Mouse (Mus musculus): ENCODE data around the gene Prex1. TPM values are rescaled to one million over a fixed set of nuclear protein-coding genes. Genes with fewer than 3 reads are reported as not detected.

The Prex1 gene
- total RNA-seq, 2 experiments from 2014 or later = 9.2 to 39.2 TPM

DNA sequence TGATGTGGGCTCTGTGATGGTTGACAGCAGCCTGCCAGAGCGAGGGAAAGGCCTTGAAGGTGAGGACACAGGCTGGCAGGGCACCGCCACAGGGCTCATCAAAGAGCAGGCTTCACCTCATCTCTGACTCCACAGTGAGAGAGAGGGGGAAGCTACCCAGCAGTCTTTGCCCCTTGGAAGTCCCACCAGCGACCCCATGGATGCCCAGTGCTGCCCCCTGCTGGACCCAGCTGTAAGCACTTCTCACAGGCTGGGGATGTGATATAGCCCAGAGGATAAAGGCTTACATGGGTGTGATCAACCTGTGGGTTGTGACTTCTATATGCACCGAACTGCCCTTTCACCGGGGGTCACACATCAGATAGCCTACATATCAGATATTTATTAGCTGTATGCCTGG lies 130.3 kb downstream of the Prex1 start:
- ATAC-seq (replicated peaks; ENCODE audit: low FRiP score, low TSS enrichment, poor library complexity, severe bottlenecking) = no peak

DNA sequence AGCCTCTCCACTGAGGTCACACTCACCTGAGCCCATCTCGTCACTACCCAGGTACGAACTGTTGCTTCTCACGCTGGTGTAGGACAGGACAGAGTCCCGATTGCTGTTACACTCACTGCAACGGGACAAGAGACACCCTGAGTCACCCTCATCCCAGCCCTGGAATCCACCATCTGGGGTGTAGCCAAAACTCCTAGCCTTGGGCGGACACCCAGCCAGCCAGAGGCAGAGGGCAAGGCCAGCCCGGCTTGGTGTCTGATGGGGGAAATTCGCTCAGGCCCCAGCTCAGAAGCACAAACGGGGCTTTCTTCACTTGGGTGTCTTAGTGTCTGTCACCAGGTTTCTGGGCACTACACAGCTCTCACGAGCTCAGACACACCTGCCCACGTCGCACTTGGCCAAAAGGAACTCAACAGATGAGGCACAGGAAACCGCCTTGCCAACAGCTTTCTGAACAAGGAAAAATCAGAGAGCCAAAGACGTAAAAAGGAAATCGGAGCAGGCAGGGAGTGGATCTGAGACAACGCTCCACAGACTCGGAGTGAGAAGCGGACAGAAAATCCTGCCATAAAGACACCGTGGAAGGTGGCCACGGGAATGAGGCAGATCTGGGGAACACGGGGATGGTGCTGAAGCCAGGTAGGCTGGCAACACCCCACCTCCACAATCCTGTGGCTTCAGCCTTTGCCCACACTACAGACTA lies 131.6 kb downstream of the Prex1 start:
- no peak for ATAC-seq (replicated peaks; ENCODE audit: low FRiP score, low TSS enrichment, poor library complexity, severe bottlenecking)

DNA sequence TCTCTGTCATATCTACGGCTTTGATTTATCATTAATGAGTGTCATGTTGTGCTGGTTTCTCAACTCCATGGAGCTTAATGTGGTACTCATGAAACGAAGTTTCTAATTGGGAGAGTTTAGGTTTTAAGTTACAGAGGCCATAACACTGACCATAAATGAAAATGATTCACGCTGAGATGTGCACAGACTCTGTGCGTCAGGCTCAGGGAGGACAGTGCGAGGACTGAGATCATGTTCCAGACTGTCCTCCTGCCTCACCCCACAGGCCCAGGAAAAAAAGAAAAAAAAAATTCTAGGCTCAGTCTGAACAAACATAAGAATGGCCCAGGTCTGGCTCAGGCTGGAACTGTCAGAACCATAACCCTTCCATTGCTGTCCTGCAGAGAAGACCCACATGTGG lies 133.8 kb downstream of the Prex1 start:
- ATAC-seq (replicated peaks; ENCODE audit: low FRiP score, low TSS enrichment, poor library complexity, severe bottlenecking) = no peak

DNA sequence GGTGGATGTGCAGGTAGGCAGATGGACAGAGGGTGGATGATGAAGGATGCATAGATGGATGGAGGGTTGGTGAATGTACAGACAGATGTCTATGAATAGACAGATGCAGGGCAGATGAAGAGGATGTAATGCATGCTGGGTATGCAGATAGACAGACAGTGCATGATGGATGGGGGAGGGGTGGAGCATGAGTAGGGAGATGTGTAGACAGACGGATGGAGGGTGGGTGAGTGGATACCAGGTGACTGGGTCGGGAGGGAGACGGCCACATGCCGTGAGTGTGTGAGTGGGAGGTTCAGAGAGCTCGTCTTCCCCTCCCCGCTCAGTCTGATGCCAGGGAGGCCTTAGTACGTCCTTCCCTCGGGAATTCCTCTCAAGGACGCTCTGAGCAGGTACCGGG lies 134.3 kb downstream of the Prex1 start:
- ATAC-seq (replicated peaks; ENCODE audit: low FRiP score, low TSS enrichment, poor library complexity, severe bottlenecking) = no peak

DNA sequence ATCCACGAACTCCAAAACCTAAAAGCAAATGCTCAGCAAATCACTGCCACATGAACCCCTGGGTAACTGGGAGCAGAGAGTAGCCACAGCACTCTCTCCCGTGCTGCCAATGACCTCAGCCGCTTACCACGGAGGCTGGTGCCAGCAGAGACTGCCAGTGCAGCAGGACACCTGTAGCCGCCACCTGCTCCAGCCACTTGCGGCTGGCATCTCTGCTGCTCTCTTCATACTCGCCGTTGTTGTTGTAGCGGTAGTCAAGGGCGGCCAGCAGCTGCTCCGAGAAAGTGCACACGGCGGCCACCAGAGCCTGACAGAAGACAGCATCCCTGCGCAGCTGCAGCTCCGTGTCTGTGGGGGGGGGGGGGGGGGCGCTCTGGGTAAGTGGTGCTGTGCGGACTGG lies 138.2 kb downstream of the Prex1 start:
- ATAC-seq (replicated peaks; ENCODE audit: low FRiP score, low TSS enrichment, poor library complexity, severe bottlenecking) = no peak

DNA sequence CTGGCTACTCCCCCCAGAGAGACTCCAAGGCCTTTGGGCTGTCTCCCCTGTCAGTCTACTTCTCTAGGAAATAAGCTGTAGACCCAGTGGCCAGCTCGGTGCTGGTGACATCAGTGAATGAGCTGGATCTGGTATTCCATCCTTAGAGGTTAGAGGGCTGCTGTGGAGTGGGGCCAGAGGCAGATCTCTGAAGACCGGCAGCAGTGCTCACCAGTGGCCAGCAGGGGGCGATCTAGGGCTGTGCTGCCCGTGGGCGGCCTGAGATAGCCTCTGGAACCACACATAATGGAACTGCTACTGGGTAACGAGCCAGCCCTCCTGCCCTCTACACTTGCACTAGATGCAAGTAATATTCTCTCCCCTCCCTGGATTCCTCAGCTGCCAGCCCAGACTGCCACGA lies 138.7 kb downstream of the Prex1 start:
- ATAC-seq (replicated peaks; ENCODE audit: low FRiP score, low TSS enrichment, poor library complexity, severe bottlenecking) = peak; percentile 60

DNA sequence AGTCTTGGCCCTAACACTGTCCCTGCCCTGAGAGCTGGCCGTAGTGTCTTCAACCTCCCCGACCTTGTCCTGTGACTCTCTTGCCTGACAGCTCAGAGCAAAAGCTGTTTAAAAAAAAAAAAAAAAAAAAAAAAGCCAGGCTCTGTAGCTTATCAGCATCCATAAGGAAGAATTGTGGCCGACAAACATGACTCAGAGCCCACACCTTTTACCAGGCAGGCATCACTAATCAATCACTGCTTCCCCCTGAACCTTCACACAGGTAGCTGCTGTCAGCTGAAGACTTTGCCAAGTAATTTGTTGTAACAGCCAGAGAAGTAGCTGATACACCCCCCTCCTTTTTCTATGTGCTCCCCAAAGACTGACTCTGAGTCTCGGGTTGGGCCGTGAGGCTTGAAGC lies 140.0 kb downstream of the Prex1 start:
- ATAC-seq (replicated peaks; ENCODE audit: low FRiP score, low TSS enrichment, poor library complexity, severe bottlenecking) = no peak

DNA sequence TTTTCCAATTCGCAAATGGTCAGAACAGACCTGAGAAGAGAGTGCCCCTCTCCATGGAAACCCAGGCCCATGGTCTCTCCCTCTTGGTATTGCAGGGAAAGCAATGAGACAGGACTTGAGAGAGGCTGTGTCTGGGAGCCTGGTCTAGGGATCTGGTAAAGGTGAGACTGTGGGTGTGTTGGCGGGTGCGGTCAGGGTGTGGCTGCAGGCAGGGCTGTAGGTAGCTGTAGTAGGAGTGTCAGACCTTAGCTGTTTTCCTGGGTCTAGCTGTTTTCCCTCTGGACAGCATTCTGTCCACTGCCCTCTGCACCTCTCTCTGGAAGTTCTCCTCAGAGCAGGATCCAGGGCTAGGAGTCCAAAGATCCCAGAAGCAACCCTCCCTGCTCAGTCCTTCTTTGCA lies 141.3 kb downstream of the Prex1 start:
- ATAC-seq (replicated peaks; ENCODE audit: low FRiP score, low TSS enrichment, poor library complexity, severe bottlenecking) = no peak

DNA sequence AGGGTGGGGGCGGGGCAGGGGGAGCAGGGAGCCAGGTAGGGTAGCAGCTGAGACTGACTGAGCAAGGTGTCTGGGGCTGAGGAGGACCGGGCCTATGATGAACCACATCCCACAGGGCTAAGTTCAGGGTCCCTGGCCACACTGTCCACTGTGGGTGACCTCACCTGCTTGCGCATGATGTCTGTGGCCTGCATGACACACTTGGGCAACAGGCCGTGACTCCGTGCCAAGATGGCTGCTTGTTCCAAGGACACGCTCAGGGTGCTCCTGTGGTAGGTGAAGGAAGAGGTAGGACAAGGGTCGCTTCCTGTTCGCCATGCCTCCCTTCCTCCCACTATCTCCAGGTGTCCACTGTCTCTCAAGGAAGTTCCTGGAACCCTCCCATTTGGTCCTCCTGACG lies 144.4 kb downstream of the Prex1 start:
- no peak for ATAC-seq (replicated peaks; ENCODE audit: low FRiP score, low TSS enrichment, poor library complexity, severe bottlenecking)

DNA sequence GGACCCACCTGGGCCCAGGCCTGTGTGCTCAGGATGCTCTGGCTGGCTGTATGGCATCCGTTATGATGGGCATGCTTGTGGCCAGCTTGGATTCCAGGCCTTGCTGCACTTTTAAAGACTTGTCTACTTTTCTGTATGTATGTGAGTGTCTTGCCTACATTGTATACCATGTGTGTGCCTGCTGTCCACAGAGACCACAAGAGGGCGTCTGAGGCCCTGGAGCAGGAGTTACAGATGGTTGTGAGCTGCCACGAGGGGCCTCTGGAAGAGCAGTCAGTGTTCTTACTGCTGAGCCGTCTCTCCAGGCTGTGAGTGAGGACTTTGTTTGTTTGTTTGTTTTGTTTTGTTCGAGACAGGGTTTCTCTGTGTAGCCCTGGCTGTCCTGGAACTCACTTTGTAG lies 148.1 kb downstream of the Prex1 start:
- ATAC-seq (replicated peaks; ENCODE audit: low FRiP score, low TSS enrichment, poor library complexity, severe bottlenecking) = no peak

DNA sequence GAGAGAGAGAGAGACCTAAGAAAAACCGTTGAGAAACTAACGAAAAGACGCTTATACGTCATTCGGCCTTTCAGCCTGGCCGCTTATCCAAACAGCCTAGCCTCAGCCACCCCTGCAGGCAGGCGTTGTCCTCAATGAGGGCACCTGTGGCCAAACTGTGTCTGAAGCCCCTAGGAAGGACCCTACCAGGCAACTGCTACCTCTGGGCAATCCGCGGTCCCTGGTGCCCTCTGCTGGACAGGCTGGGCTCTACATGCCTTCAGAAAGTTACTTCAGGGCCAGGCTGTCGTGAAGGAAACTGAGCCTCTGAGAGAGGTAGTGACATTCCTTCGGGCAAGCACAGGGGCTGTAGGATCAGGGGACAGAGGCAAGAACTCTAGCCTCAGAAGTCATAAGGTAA lies 149.2 kb downstream of the Prex1 start:
- peak; percentile 76 for ATAC-seq (replicated peaks; ENCODE audit: low FRiP score, low TSS enrichment, poor library complexity, severe bottlenecking)

DNA sequence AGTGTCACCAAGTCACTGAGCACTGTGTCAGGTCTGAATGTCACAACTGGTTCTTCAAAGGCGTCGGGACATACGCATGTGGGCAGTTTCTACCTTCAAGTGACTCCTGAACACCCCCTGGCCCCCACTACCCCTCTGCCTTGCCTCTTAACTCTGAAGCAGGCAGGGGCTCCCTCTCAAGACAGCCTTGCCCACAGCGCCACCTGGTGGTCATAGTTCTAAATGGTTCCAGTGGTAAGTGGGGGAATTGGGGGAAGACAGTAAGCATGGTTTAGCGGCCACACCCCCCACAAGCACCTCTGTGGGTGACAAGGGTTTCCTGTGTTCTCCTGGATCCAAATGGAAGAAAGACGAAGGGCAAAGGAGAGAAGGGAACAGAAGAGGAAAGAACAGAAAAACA lies 149.7 kb downstream of the Prex1 start:
- peak; percentile 64 for ATAC-seq (replicated peaks; ENCODE audit: low FRiP score, low TSS enrichment, poor library complexity, severe bottlenecking)

DNA sequence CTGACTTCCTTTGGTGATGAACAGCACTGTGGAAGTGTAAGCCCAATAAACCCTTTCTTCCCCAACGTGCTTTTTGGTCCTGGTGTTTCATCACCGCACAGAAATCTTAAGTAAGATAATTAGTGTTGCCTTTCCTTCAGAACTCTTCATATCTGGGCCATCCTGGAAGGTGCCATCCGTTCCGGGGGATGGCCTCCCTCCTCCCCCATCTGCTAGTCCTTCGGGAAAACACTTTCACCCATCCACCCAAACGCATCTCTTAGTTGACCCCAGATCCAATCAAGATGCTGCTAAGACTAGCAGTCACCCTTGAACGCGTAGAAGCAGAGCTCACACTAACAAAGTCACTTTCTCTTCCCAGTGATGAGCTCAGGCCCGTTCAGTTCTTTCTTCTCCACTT lies 150.6 kb downstream of the Prex1 start:
- no peak for ATAC-seq (replicated peaks; ENCODE audit: low FRiP score, low TSS enrichment, poor library complexity, severe bottlenecking)

DNA sequence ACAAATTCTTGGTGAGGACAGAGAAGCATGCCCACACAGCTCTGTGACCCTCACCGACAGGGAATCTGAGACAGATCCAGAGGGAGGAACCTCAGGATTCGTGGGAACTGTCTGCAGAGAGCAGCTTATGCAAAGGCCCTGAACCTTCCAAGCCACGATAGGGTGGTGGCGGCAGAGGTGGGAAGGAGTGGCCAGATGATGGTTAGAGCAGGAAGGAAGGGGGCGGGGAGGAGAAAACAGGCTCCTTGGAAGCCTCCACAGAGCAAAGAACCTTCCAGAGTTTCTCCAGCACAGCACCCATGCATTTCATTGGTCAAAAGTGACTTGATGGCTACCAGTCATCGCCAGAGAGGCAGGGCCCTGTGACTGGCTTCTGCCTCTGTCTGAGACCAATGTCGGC lies 151.9 kb downstream of the Prex1 start:
- no peak for ATAC-seq (replicated peaks; ENCODE audit: low FRiP score, low TSS enrichment, poor library complexity, severe bottlenecking)

DNA sequence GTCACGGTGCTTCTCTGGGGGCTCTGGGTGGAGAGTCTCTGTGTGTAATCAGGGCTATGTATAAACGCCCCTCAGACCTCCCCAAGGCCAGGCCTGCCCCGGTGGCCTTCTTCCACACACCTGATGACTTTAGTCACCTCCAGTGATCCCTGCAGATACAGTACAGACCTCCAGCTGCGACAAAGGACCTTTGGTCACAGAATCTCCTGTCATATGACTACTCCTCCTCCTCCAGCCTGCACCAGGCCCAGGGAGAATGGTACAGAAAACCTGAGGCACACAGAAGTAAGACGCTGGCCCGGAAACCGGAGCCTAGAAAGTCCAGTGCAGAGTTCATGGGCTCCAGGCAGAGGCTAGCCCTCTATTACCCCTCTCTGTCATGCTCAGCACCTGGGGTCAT lies 152.8 kb downstream of the Prex1 start:
- no peak for ATAC-seq (replicated peaks; ENCODE audit: low FRiP score, low TSS enrichment, poor library complexity, severe bottlenecking)

DNA sequence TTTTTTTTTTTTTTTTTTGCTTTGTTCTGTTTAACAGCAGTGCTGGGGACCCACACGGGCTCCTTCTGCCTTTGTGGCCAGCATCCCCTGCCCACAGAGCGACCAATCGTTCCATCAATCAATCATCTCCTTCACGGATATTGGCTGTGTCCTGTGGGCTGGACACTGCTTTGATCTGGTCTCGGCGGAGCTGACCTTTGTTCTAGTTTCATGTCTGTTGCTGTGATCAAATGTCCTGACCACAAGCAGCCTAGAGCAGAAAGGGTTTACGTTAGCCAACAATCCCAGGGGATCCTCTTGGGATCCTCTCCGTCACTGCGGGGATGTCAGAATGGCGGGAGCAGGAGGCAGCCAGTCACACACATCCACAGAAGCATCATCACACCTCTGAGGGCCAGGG lies 154.1 kb downstream of the Prex1 start:
- ATAC-seq (replicated peaks; ENCODE audit: low FRiP score, low TSS enrichment, poor library complexity, severe bottlenecking) = no peak

DNA sequence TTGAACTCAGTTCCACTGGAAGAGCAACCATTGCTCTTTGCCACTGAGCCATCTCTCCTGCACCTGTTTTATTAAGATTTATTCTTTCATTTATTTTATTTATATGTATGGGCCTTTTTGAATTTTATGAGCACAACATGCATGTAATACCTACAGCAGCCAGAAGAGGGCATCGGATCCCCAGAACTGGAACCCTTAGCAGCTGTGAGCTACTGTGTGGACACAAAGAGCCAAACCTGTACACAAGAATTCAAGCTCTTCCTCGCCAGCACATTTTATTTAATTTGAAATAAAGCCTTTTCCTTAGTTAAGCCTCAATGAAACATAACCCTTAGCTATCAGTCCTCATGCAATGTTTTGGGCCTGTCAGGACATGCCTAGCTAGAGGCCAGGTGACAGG lies 158.1 kb downstream of the Prex1 start:
- ATAC-seq (replicated peaks; ENCODE audit: low FRiP score, low TSS enrichment, poor library complexity, severe bottlenecking) = no peak

DNA sequence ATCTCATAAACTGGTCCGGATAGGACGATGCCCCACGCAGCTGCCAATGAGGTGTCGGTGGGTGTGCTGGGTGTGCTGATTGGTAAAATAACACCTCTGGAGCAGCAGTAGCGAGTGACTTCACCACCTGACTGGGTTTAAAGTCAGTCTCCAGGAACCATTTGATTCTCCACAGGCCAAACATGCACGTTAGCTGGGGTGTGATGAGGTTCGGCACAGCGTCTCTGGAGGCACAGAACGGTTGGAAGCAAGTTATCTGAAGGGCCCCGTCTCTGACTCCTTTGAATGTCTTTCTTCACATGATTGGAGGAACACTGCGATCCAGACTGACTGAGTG lies 159.5 kb downstream of the Prex1 start:
- no peak; the same call in 1 of the 2 replicates for ATAC-seq (replicated peaks; ENCODE audit: low FRiP score, low TSS enrichment, poor library complexity, severe bottlenecking)

DNA sequence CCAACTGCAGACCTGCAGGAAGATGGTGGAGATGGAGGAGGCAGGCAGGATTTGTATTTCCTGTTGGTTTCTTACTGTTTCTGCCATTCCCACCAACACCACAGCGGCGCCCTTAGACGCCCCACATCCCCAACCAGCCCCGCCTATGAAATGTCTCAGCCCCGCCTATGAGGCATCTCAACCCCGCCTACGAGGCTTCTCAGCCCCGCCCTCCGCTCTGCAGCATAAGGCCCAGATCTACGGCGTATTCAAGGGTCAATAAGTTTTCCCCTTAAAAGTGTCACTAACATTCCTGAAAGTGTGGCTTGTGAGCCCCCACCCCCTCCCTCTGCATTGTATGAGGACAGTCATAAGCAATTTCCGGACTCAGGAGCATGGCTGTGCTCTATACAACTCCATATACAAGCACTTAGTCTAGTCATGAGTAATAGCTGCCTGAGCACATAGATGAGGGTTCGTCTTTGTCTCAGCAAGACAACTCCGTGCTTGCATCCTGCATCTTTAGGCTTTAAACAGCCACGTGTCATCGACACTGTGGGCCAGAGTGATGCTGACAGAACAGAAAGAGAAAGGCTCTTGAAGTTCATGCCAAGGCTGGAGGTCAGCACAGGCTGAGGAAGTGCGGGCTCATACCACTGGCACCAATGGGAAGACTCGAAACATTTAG lies 160.0 kb downstream of the Prex1 start:
- ATAC-seq (replicated peaks; ENCODE audit: low FRiP score, low TSS enrichment, poor library complexity, severe bottlenecking) = peak; percentile 96

DNA sequence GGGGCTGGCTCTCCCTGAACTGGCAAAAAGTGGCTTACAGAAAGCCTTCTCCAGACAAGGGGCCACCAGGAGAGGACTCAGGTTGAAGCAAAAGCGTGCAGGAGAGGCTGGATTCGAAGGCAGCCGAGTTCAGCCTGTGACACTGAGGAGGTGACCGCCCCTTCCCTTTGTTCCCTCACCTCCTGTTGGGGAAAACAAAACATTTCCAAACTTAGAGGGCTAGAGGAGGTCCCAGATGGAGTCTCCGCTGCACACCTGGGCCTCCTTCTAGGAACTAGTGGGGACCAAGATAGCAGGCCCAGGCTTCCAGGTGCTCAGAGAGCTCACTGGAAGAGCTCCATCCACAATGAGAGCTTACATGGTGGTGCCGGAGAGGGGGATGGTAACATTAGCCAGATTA lies 161.0 kb downstream of the Prex1 start:
- ATAC-seq (replicated peaks; ENCODE audit: low FRiP score, low TSS enrichment, poor library complexity, severe bottlenecking) = no peak

DNA sequence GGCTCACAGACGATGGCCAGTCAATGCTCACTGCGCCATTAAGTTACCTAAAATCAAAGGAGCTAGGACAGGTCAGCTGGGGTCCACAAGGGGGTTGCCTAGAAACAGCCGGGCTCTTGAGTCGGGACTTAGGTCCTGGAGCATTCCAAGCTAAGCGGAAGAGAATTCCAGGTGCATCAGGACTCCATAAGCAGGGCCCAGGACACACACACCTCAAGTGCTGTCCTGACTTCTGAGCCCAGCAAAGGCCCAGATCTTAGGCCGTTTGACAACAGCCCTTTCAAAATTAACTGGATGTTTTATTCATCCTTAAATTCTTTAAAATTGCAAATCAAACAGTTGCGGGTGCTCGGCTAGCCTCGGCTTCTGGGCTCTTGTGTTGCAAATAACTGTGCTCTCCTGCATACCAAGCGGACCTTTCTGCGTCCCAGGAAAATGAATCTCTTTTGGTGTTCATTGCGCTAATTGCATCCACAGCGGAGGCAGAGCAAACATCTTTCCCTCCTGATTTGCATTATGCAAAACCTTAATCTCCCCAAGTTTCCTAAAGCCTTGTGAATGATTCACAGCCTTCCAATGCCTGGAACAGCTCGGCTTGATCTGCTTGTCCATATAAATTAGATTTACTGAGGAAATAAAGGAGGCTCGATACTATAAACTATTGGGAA lies 161.7 kb downstream of the Prex1 start:
- ATAC-seq (replicated peaks; ENCODE audit: low FRiP score, low TSS enrichment, poor library complexity, severe bottlenecking) = no peak
